Mouse (Mus musculus): ENCODE measurements around the gene Slc26a3.

GRCm38 (mm10) chr12:31367721-31368120, 22.9 kb upstream of the Slc26a3 start:
- no peak for TF ChIP-seq CTCF (IDR thresholded peaks at IDR 0.05 in 2 of 3, conservative IDR thresholded peaks at IDR 0.05 in 1 of 3; ENCODE audit: control insufficient read depth in 1 of 3, insufficient read depth in 1 of 3, low read depth in 2 of 3, low read length in 3 of 3, poor library complexity in 1 of 3, severe bottlenecking in 1 of 3)
- no peak for TF ChIP-seq RAD21 (IDR thresholded peaks at IDR 0.05; ENCODE audit: low read depth, low read length)
- no peak for TF ChIP-seq BHLHE40 (IDR thresholded peaks at IDR 0.05; ENCODE audit: borderline replicate concordance, low read depth, low read length)
- no peak for TF ChIP-seq SMC3 (IDR thresholded peaks at IDR 0.05; ENCODE audit: low read depth, low read length)
- no peak for TF ChIP-seq POLR2A (IDR thresholded peaks at IDR 0.05; ENCODE audit: control insufficient read depth in 1 of 2, insufficient read depth in 1 of 2, low read depth in 1 of 2, low read length in 2 of 2, poor library complexity in 1 of 2)
- no peak for TF ChIP-seq GATA1 (IDR thresholded peaks at IDR 0.05; ENCODE audit: low read depth, low read length)
